Mouse (Mus musculus): ENCODE data around the gene Adcy5. TPM values are rescaled to one million over a fixed set of nuclear protein-coding genes. Genes with fewer than 3 reads are reported as not detected.
A peak's percentile ranks its signal among the peaks of the same experiment; 100 is the strongest.

Gene Adcy5
- polyA plus RNA-seq, 1 experiment = 37.7 TPM

DNA sequence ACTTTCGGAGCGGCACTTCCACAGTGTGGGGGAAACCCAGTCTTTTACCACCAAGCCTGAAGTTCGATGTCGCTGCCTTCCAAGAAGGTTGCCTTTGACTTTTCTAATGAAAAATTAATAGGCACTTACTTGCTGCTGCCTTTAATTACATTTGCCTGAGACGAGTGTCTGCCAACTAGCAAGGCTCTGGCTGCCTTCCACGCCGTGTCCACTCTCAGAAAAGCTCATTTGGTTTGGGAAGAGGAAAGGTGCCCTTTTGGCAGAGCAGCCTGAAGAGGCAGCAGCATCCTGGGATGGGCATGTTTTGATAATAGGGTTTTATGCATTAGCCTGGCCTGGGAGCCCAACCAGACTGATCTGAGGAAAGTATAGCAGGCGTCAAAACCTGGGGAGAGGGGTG is 12.8 kb upstream of the Adcy5 start:
- no peak overlapping the region for H3K4me3 ChIP-seq (replicated peaks; ENCODE audit: insufficient read depth, low read depth, low read length)
- 38% methylated on average over 8 of the region's 8 CpGs for WGBS

DNA sequence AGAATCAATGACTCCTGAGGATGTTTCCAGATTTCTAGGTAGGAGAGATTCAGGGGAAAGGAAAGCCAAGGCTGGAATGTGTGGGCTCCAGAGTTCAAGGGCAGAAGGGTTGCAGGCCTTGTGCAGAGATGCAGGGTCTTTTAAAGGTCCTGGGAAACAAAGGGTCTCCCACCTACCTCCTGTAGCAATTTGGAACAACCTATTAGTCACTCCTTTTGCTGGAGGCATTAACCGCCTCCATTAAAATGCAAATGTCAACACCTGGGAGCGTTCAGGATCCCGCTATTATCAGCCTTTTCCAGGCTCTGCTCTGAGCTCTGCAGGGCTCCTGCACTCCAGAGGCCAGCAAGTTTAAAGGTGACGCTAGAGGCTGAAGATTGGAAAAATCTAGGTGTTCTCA is 8.5 kb upstream of the Adcy5 start:
- H3K27me3 ChIP-seq (ENCODE audit: control insufficient read depth, insufficient read depth, low read length) = no peaks in the 10 kb centered on the region
- H3K4me1 ChIP-seq (ENCODE audit: control insufficient read depth, insufficient read depth, low read length) = peaks cover 6% of the 10 kb centered on the region; the same call in 1 of the 2 replicates
- DNase-seq = no peak
- H3K4me3 ChIP-seq (replicated peaks; ENCODE audit: insufficient read depth, low read depth, low read length) = no peak overlapping the region
- WGBS = 70% methylated on average over 4 of the region's 4 CpGs
- TF ChIP-seq POLR2A (IDR thresholded peaks at IDR 0.05; ENCODE audit: borderline replicate concordance, insufficient read depth, low read length) (no peak), CTCF (IDR thresholded peaks at IDR 0.05; ENCODE audit: borderline replicate concordance, insufficient read depth, low read depth, low read length) (no peak)
- H3K27ac ChIP-seq (ENCODE audit: insufficient read depth, low read length) = no peak overlapping the region

More for the DNA sequence above, 12.8 kb upstream of the Adcy5 start:
- no peak overlapping the region for H3K27ac ChIP-seq (ENCODE audit: insufficient read depth, low read length)
- TF ChIP-seq CTCF (IDR thresholded peaks at IDR 0.05; ENCODE audit: borderline replicate concordance, insufficient read depth, low read depth, low read length) (no peak), POLR2A (IDR thresholded peaks at IDR 0.05; ENCODE audit: borderline replicate concordance, insufficient read depth, low read length) (no peak)
- DNase-seq = peak in 1 of 2 experiments; percentile 58
- no peaks in the 10 kb centered on the region for H3K27me3 ChIP-seq (ENCODE audit: control insufficient read depth, insufficient read depth, low read length)
- peaks cover 11% of the 10 kb centered on the region; the same call in 1 of the 2 replicates for H3K4me1 ChIP-seq (ENCODE audit: control insufficient read depth, insufficient read depth, low read length)

DNA sequence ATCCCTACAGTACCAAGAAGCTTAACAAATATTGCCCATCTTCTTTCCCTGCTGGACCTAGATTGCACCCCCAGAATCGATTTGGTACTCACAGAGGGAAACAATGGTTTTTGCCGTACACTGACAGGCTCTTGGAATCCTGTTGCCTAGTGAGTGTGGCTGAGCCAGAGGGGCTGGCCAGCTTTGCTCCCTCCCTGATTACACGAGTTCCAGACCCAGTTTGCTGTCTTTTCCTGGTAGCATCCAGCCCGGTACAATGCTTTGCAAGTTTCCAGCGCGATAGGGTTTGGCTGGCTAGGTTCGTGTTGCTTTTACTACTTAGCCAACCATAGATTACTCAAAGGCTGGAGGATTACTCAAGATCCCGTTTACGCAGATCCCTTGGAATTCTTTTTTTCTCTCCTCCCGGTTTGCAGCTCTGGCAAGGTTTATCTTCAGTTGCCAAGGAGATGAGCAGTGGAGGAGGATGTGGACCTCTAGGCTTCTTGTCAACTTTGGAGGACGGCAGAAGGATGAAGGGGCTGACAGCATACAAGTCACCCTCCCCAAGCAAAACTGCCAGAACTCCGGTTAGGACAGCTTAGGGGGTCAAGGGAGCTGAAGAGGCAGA is 1.4 kb upstream of the Adcy5 start:
- Histone ChIP-seq H3K27me3 (ENCODE audit: control insufficient read depth, insufficient read depth, low read length) (no peaks in the 10 kb centered on the region), H3K4me1 (ENCODE audit: control insufficient read depth, insufficient read depth, low read length) (peaks cover 1% of the 10 kb centered on the region; the same call in 1 of the 2 replicates), H3K4me3 (replicated peaks; ENCODE audit: insufficient read depth, low read depth, low read length) (no peak overlapping the region), H3K27ac (ENCODE audit: insufficient read depth, low read length) (no peak overlapping the region)
- TF ChIP-seq POLR2A (IDR thresholded peaks at IDR 0.05; ENCODE audit: borderline replicate concordance, insufficient read depth, low read length) (no peak), CTCF (IDR thresholded peaks at IDR 0.05; ENCODE audit: borderline replicate concordance, insufficient read depth, low read depth, low read length) (no peak)
- no peak for DNase-seq
- WGBS = 58% methylated on average over 12 of the region's 12 CpGs

DNA sequence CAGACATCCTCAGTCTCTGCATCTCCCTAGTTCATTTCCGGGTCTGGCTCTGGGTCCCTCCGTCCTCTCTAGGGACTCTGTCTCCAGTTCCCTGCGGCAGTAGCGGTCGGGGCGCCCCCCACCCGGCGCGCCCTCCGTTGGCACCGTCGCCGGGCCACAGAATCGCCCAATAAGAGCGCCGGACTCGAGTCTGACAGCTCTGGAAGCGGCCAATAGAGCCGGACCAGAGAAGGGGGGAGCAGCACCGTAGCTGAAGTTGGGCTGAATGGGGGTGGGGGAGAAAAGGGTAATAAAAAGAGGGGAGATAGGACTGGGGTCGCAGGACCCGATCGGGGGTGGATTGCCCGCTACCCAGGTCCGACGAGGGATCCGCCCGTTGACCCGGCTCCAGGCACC is 434 bp upstream of the Adcy5 start:
- WGBS = 0% methylated on average over 29 of the region's 29 CpGs
- peaks cover 2% of the 10 kb centered on the region; the same call in 1 of the 2 replicates for H3K4me1 ChIP-seq (ENCODE audit: control insufficient read depth, insufficient read depth, low read length)
- no peak overlapping the region; the same call in 1 of the 2 replicates for H3K27ac ChIP-seq (ENCODE audit: insufficient read depth, low read length)
- no peaks in the 10 kb centered on the region for H3K27me3 ChIP-seq (ENCODE audit: control insufficient read depth, insufficient read depth, low read length)
- peak overlapping the region; percentile 50 for H3K4me3 ChIP-seq (replicated peaks; ENCODE audit: insufficient read depth, low read depth, low read length)
- peak; percentile 71 to 74 for DNase-seq
- TF ChIP-seq CTCF (IDR thresholded peaks at IDR 0.05; ENCODE audit: borderline replicate concordance, insufficient read depth, low read depth, low read length) = no peak
- TF ChIP-seq POLR2A (IDR thresholded peaks at IDR 0.05; ENCODE audit: borderline replicate concordance, insufficient read depth, low read length) = no peak

DNA sequence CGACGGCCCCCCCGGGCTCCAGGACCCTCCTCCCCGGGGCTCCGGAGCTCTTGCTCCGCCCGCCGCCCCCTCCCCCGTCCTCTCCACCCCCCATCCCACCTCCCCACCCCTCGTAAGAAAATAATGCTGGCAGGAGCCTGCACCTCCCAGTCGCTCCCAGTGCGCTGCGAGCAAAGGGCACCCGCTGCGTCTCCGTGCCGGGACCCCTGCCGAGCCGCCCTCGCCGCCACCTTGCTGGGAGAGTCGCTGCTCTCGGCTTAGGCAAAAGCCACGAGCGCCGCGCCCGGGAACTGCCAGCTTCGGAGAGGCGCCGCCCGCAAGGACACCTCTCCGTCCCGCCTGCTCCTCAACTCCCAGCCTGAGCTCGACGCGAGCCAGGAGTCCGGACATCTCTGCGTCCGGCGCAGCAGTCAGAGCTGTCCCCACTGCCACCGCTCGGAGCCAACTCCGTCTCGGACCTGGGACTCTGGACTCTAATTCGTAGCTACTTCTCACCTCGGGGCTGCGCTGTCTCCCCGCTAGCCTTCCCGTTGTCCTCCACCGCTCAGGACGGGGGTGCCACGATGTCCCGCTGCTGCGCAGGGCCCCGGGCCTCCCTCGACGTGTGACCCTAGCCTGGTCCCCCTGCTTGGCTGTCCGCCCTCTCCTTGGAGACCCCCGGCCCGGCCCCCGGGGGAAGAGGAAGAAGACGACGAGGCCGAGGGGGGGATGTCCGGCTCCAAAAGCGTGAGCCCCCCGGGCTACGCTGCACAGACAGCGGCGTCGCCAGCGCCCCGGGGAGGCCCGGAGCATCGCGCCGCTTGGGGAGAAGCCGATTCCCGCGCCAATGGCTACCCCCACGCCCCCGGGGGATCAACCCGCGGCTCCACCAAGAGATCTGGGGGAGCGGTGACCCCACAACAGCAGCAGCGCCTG is 971 bp downstream of the Adcy5 start:
- H3K4me1 ChIP-seq (ENCODE audit: control insufficient read depth, insufficient read depth, low read length) = peaks cover 2% of the 10 kb centered on the region; the same call in 1 of the 2 replicates
- peak; percentile 67 to 68 for DNase-seq
- no peaks in the 10 kb centered on the region for H3K27me3 ChIP-seq (ENCODE audit: control insufficient read depth, insufficient read depth, low read length)
- 0 out of 2 replicates have a peak overlapping the region, but pooled peaks have one; percentile 18 for H3K27ac ChIP-seq (ENCODE audit: insufficient read depth, low read length)
- TF ChIP-seq CTCF (IDR thresholded peaks at IDR 0.05; ENCODE audit: borderline replicate concordance, insufficient read depth, low read depth, low read length) = peak; percentile 58
- TF ChIP-seq POLR2A (IDR thresholded peaks at IDR 0.05; ENCODE audit: borderline replicate concordance, insufficient read depth, low read length) = no peak
- WGBS = 1% methylated on average over 78 of the region's 87 CpGs
- H3K4me3 ChIP-seq (replicated peaks; ENCODE audit: insufficient read depth, low read depth, low read length) = peak overlapping the region; percentile 86

DNA sequence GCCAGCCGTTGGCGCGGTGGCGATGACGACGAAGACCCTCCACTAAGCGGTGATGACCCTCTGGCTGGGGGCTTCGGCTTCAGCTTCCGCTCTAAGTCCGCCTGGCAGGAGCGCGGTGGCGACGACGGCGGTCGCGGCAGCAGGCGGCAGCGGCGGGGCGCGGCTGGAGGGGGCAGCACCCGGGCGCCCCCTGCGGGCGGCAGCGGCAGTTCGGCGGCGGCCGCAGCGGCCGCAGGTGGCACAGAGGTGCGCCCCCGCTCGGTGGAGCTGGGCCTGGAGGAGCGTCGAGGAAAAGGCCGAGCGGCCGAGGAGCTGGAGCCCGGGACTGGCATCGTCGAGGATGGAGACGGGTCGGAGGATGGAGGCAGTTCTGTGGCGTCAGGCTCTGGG is 1.6 kb downstream of the Adcy5 start:
- Histone ChIP-seq H3K27ac (ENCODE audit: insufficient read depth, low read length) (no peak overlapping the region), H3K4me1 (ENCODE audit: control insufficient read depth, insufficient read depth, low read length) (peaks cover 2% of the 10 kb centered on the region; the same call in 1 of the 2 replicates), H3K27me3 (ENCODE audit: control insufficient read depth, insufficient read depth, low read length) (no peaks in the 10 kb centered on the region), H3K4me3 (replicated peaks; ENCODE audit: insufficient read depth, low read depth, low read length) (peak overlapping the region; percentile 37)
- DNase-seq = peak in 1 of 2 experiments; percentile 33
- TF ChIP-seq CTCF (IDR thresholded peaks at IDR 0.05; ENCODE audit: borderline replicate concordance, insufficient read depth, low read depth, low read length) = 0 out of 2 replicates have a peak, but pooled peaks have one; percentile 7
- TF ChIP-seq POLR2A (IDR thresholded peaks at IDR 0.05; ENCODE audit: borderline replicate concordance, insufficient read depth, low read length) = no peak
- 5% methylated on average over 48 of the region's 48 CpGs for WGBS

DNA sequence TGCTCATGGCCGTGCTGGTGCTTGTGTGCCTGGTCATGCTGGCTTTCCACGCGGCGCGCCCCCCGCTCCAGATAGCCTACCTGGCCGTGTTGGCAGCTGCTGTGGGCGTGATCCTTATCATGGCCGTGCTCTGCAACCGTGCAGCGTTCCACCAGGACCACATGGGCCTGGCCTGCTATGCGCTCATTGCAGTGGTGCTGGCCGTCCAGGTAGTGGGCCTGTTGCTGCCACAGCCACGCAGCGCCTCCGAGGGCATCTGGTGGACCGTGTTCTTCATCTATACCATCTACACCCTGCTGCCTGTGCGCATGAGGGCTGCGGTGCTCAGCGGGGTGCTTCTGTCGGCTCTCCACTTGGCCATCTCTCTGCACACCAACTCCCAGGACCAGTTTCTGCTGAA is 2.2 kb downstream of the Adcy5 start:
- H3K4me3 ChIP-seq (replicated peaks; ENCODE audit: insufficient read depth, low read depth, low read length) = no peak overlapping the region
- DNase-seq = no peak
- WGBS = 87% methylated on average over 21 of the region's 21 CpGs
- peaks cover 5% of the 10 kb centered on the region; the same call in 1 of the 2 replicates for H3K4me1 ChIP-seq (ENCODE audit: control insufficient read depth, insufficient read depth, low read length)
- H3K27ac ChIP-seq (ENCODE audit: insufficient read depth, low read length) = no peak overlapping the region
- no peak for TF ChIP-seq CTCF (IDR thresholded peaks at IDR 0.05; ENCODE audit: borderline replicate concordance, insufficient read depth, low read depth, low read length)
- no peak for TF ChIP-seq POLR2A (IDR thresholded peaks at IDR 0.05; ENCODE audit: borderline replicate concordance, insufficient read depth, low read length)
- H3K27me3 ChIP-seq (ENCODE audit: control insufficient read depth, insufficient read depth, low read length) = no peaks in the 10 kb centered on the region
